Mouse (Mus musculus) ES-E14 (cell line): ENCODE results near the gene Tmem108. TPM values are rescaled to one million over a fixed set of nuclear protein-coding genes. Genes with fewer than 3 reads are reported as not detected.

Source experiments
- DNase-seq: peaks from one replicate; pipeline ENCODE4 v3.0.0-alpha.2; 2013; ENCODE audit warnings: low read depth, low spot score
- H3K27ac ChIP-seq: 2 replicates; pipeline ENCODE4 v1.5.1; 2012; ENCODE audit warnings: low read depth, mild to moderate bottlenecking, low read length, moderate library complexity, mixed read lengths; ENCODE audit not compliant: poor library complexity, insufficient read depth, severe bottlenecking
- H3K36me3 ChIP-seq: 2 replicates; pipeline ENCODE4 v1.6.1; 2012; ENCODE audit warnings: mild to moderate bottlenecking, low read length, moderate library complexity, mixed read lengths; ENCODE audit not compliant: control insufficient read depth, poor library complexity, insufficient read depth, severe bottlenecking
- H3K4me1 ChIP-seq, 2 experiments: fragments of 150-350 bp in 1 of 2; sonication (generic) in 1 of 2; 2 replicates each; pipeline ENCODE4 v1.6.1; 2012; ENCODE audit warnings: low read length in 2 of 2, mild to moderate bottlenecking in 1 of 2, mixed read lengths in 1 of 2; ENCODE audit not compliant: control insufficient read depth in 2 of 2, insufficient read depth in 2 of 2, poor library complexity in 1 of 2
- H3K4me3 ChIP-seq, 2 experiments: fragments of 150-350 bp in 1 of 2; sonication (generic) in 1 of 2; 2 replicates each; pipeline ENCODE4 v1.5.1; 2012; ENCODE audit warnings: low read length in 2 of 2, low read depth in 1 of 2, mild to moderate bottlenecking in 1 of 2, mixed read lengths in 1 of 2; ENCODE audit not compliant: insufficient read depth in 1 of 2, poor library complexity in 1 of 2, severe bottlenecking in 1 of 2
- H3K9ac ChIP-seq: 2 replicates; pipeline ENCODE4 v1.6.1; 2012; ENCODE audit warnings: low read depth, mild to moderate bottlenecking, low read length, mixed read lengths; ENCODE audit not compliant: poor library complexity, insufficient read depth, severe bottlenecking
- H3K9me3 ChIP-seq: fragments of 150-350 bp; sonication (generic); 2 replicates; pipeline ENCODE4 v1.6.1; 2012; ENCODE audit warnings: low read depth, mild to moderate bottlenecking, low read length; ENCODE audit not compliant: control insufficient read depth, insufficient read depth
- CHD2 ChIP-seq: IDR thresholded peaks from 2 replicates; pipeline ENCODE4 v1.6.1; 2014; ENCODE audit warnings: mild to moderate bottlenecking, low read depth, low read length, inconsistent platforms
- HCFC1 ChIP-seq: IDR thresholded peaks from 2 replicates; pipeline ENCODE4 v1.6.1; 2012; ENCODE audit warnings: low read length, inconsistent platforms, borderline replicate concordance; ENCODE audit not compliant: insufficient read depth
- MAFK ChIP-seq: IDR thresholded peaks from 2 replicates; pipeline ENCODE4 v1.6.1; 2014; ENCODE audit warnings: mild to moderate bottlenecking, low read depth, low read length, inconsistent platforms; ENCODE audit not compliant: insufficient read depth
- ZC3H11A ChIP-seq: IDR thresholded peaks from 2 replicates; pipeline ENCODE4 v1.6.1; 2012; ENCODE audit warnings: low read depth, mild to moderate bottlenecking, inconsistent platforms, low read length, borderline replicate concordance
- ZNF384 ChIP-seq: IDR thresholded peaks from 2 replicates; pipeline ENCODE4 v1.6.1; 2012; ENCODE audit warnings: low read depth, low read length, inconsistent platforms
- in situ Hi-C, 2 experiments: fragments of 600-800 bp; cut with MboI; formaldehyde crosslinking; loops; one replicate each; pipeline ENCODE4 v1.15.1; 2025; ENCODE audit warnings: low sequenced_read_pairs in 2 of 2, inconsistent platforms in 1 of 2; ENCODE audit not compliant: unreplicated experiment in 2 of 2
- total RNA-seq: library from RNA; depleted of rRNA; stranded (reverse); fragments of 300-350 nt; gene quantifications from 2 replicates; pipeline ENCODE4 v1.2.3, GENCODE M21; 2012

The Tmem108 gene
- total RNA-seq, 1 experiment = 3.1 TPM

GRCm38 (mm10) chr9:103573994-103574750 lies 187.5 kb downstream of the Tmem108 start:
- in situ Hi-C loops = no loop called here
- no peaks in the 10 kb centered on the region for H3K4me1 ChIP-seq
- no peak overlapping the region for H3K4me3 ChIP-seq
- no peaks in the 10 kb centered on the region for H3K9me3 ChIP-seq
- H3K27ac ChIP-seq = no peak overlapping the region
- no peak for TF ChIP-seq MAFK
- no peak for TF ChIP-seq HCFC1
- no peaks in the 10 kb centered on the region for H3K36me3 ChIP-seq
- DNase-seq = peak; percentile 40
- H3K9ac ChIP-seq = no peak overlapping the region

DNA sequence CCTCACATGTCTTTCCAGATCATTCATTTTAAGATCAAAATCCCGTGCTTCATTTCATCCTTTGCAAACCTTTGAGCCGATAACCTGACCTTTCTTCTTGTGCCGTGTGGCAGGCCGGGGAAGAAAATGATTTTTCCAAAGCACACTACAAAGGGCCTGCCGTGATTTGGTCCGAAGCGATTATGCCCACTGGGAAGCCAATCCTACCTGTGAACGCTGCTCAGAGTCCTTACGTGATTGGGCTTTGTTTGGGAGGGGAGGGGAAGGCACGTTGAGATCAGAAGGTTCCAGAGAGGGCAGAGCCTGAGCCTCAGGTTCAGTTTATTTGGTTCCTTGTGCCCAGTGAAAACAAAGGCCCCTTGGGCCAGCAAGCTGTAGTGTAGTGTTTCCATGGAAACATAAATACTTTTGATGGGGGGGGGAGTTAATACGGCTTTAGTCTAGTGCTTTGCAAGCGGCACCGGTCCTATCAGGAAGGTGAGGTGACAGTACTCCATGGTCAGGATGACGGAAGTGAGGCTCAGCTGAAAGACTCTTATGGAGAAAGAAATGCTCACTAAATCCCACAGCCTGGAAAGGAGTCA lies 191.4 kb downstream of the Tmem108 start:
- TF ChIP-seq ZNF384 (no peak), HCFC1 (no peak), MAFK (no peak), CHD2 (no peak), ZC3H11A (no peak)
- H3K4me3 ChIP-seq = no peak overlapping the region
- in situ Hi-C loops = no loop called here
- H3K27ac ChIP-seq = no peak overlapping the region
- no peak overlapping the region for H3K9ac ChIP-seq
- H3K36me3 ChIP-seq = no peaks in the 10 kb centered on the region
- H3K4me1 ChIP-seq = no peaks in the 10 kb centered on the region
- DNase-seq = no peak
- no peaks in the 10 kb centered on the region for H3K9me3 ChIP-seq

GRCm38 (mm10) chr9:103568983-103569382 lies 192.7 kb downstream of the Tmem108 start:
- DNase-seq = no peak
- Histone ChIP-seq H3K9ac (no peak overlapping the region), H3K9me3 (no peaks in the 10 kb centered on the region), H3K36me3 (no peaks in the 10 kb centered on the region), H3K4me1 (no peaks in the 10 kb centered on the region), H3K4me3 (no peak overlapping the region), H3K27ac (no peak overlapping the region)
- in situ Hi-C loops = no loop called here
- no peak for TF ChIP-seq HCFC1
- TF ChIP-seq ZNF384 = no peak
- no peak for TF ChIP-seq ZC3H11A
- TF ChIP-seq MAFK = no peak
- TF ChIP-seq CHD2 = no peak

- Histone ChIP-seq H3K9me3 (no peaks in the 10 kb centered on the region), H3K9ac (no peak overlapping the region), H3K4me3 (no peak overlapping the region), H3K27ac (no peak overlapping the region), H3K4me1 (no peaks in the 10 kb centered on the region), H3K36me3 (no peaks in the 10 kb centered on the region)
- TF ChIP-seq HCFC1 (no peak), ZC3H11A (no peak), ZNF384 (no peak)
- no peak for DNase-seq
- in situ Hi-C loops = no loop called here
Observed at GRCm38 (mm10) chr9:103565186-103565585, 196.5 kb downstream of the Tmem108 start.
